8 mouse cellular contexts compared by ENCODE assay signal in genomic region chr4:141720761-141721523, GRCm38 (mm10). TPM values are rescaled to one million over a fixed set of nuclear protein-coding genes. Genes with fewer than 3 reads are reported as not detected.
DNase-seq lines count a peak whose midpoint lies in the region; ATAC-seq and TF ChIP-seq lines count a peak whose summit lies in the region.

No protein-coding gene starts in this region.

- no peaks in the 10 kb centered on the region for H3K27me3 ChIP-seq in myocyte (ENCODE audit: control insufficient read depth, insufficient read depth, insufficient read length)

- peaks cover 10% of the 10 kb centered on the region for H3K36me3 ChIP-seq in myocyte (ENCODE audit: control insufficient read depth, insufficient read depth)

- no peak for TF ChIP-seq CTCF in lung, adult 2 months (IDR thresholded peaks at IDR 0.05; ENCODE audit: insufficient read depth, low read length)

- H3K27ac ChIP-seq in brown adipose tissue, adult 24 weeks (replicated peaks; ENCODE audit: low read depth, low read length) = peak overlapping the region; percentile 75

- peaks cover 35% of the 10 kb centered on the region for H3K4me1 ChIP-seq in lung, adult 2 months (ENCODE audit: control insufficient read depth, insufficient read depth, low read length)
- H3K4me1 ChIP-seq in brown adipose tissue, adult 24 weeks (ENCODE audit: control insufficient read depth, insufficient read depth, insufficient read length, low read length) = peaks cover 13% of the 10 kb centered on the region; the same call in 1 of the 2 replicates

- H3K4me3 ChIP-seq in lung, adult 2 months (replicated peaks; ENCODE audit: extremely low read depth, low read depth, low read length) = peak overlapping the region; percentile 25
- peak overlapping the region; percentile 91 for H3K4me3 ChIP-seq in brown adipose tissue, adult 24 weeks (ENCODE audit: insufficient read depth, low read depth, low read length)
- peak overlapping the region; percentile 62 for H3K4me3 ChIP-seq in myocyte

- WGBS in lung, adult 2 months = 3% methylated on average over 6 of the region's 6 CpGs

- ATAC-seq in inflammation-experienced regulatory T-cells, adult 6 months = peak; percentile 46

- peak overlapping the region; percentile 94 for H3K4me2 ChIP-seq in myocyte (ENCODE audit: low read depth)

- H3ac ChIP-seq in myocyte (ENCODE audit: control insufficient read depth, insufficient read length) = no peak overlapping the region

- DNase-seq in lung, adult 2 months = no peak
- no peak for DNase-seq in lung, postnatal 4 days
- no peak for DNase-seq in yolk sac, embryonic 10.5 days (ENCODE audit: low spot score)
- no peak for DNase-seq in left cerebral cortex, adult 9 months (ENCODE audit: low spot score in 2 of 2)
- no peak for DNase-seq in testis, postnatal 14 days (ENCODE audit: low spot score)

- H3K79me2 ChIP-seq in myocyte (ENCODE audit: control insufficient read depth, insufficient read depth) = peaks cover 69% of the 10 kb centered on the region

- TF ChIP-seq POLR2A in lung, adult 2 months (IDR thresholded peaks at IDR 0.05; ENCODE audit: borderline replicate concordance, extremely low read depth, low read depth, low read length) = peak; percentile 17; the same call in 1 of the 2 replicates
- TF ChIP-seq POLR2A in myocyte (IDR thresholded peaks at IDR 0.05; ENCODE audit: insufficient read length, low read depth) = no peak

TF ChIP-seq in myocyte, 11 proteins besides CTCF, POLR2A, EP300 and RAD21:
- no peak for TF ChIP-seq TCF12 (IDR thresholded peaks at IDR 0.05; ENCODE audit: insufficient read depth, poor library complexity, severe bottlenecking)
- no peak for TF ChIP-seq MAX (IDR thresholded peaks at IDR 0.05; ENCODE audit: low read depth)
- no peak for TF ChIP-seq CEBPB (IDR thresholded peaks at IDR 0.05; ENCODE audit: insufficient read depth, poor library complexity, severe bottlenecking)
- no peak for TF ChIP-seq E2F4 (IDR thresholded peaks at IDR 0.05; ENCODE audit: insufficient read depth)
- no peak for TF ChIP-seq POLR2AphosphoS2 (IDR thresholded peaks at IDR 0.05; ENCODE audit: insufficient read length, low read depth)
- no peak for TF ChIP-seq MYOG (IDR thresholded peaks at IDR 0.05; ENCODE audit: control insufficient read depth in 1 of 3, insufficient read depth in 1 of 3, insufficient read length in 2 of 3, low read depth in 2 of 3)
- no peak for TF ChIP-seq TCF3 (IDR thresholded peaks at IDR 0.05; ENCODE audit: insufficient read length, low read depth)
- no peak for TF ChIP-seq MYOD1 (IDR thresholded peaks at IDR 0.05; ENCODE audit: control insufficient read depth in 1 of 3, insufficient read length in 2 of 3, low read depth in 2 of 3)
- no peak for TF ChIP-seq USF1 (IDR thresholded peaks at IDR 0.05; ENCODE audit: low read depth)
- no peak for TF ChIP-seq REST (IDR thresholded peaks at IDR 0.05; ENCODE audit: insufficient read depth, insufficient read length)
- TF ChIP-seq SRF (IDR thresholded peaks at IDR 0.05; ENCODE audit: control insufficient read depth, insufficient read length, low read depth) = no peak

RNA-seq across cellular contexts. Expression of gene Ddi2, which starts 2.3 kb away (rescaled TPM):
- polyA plus RNA-seq in lung, adult 2 months (2012; rRNA removed) = 19.7 and 20.2 TPM in 2 replicates
- polyA plus RNA-seq in brown adipose tissue, adult 24 weeks (2012; ENCODE audit: insufficient read depth, insufficient read length, missing spikeins) = 9.4 and 12.3 TPM in 2 replicates
- 10 to 100 TPM; 14.6 to 17.1 (median 16.9) TPM for polyA plus RNA-seq in inflammation-experienced regulatory T-cells, adult 6 months (2017; shearing (Covaris generic))
- polyA plus RNA-seq in myocyte (2012; fragmentation: generic; extraction: Trizol) = 10.6 TPM

RNA-seq across cellular contexts. Expression of gene Agmat, which starts 25.5 kb away (rescaled TPM):
- 0.15 and 0.28 TPM in 2 replicates for polyA plus RNA-seq in lung, adult 2 months (2012; rRNA removed)
- polyA plus RNA-seq in brown adipose tissue, adult 24 weeks (2012; ENCODE audit: insufficient read depth, insufficient read length, missing spikeins) = not detected in 2 replicates
- not detected for polyA plus RNA-seq in inflammation-experienced regulatory T-cells, adult 6 months (2017; shearing (Covaris generic))
- 0.72 TPM for polyA plus RNA-seq in myocyte (2012; fragmentation: generic; extraction: Trizol)

RNA-seq across cellular contexts. Expression of gene Rsc1a1, which starts 35.5 kb away (rescaled TPM):
- 9.0 and 14.1 TPM in 2 replicates for polyA plus RNA-seq in lung, adult 2 months (2012; rRNA removed)
- 3.0 TPM in 1 of 2 replicates, not detected in the other for polyA plus RNA-seq in brown adipose tissue, adult 24 weeks (2012; ENCODE audit: insufficient read depth, insufficient read length, missing spikeins)
- polyA plus RNA-seq in inflammation-experienced regulatory T-cells, adult 6 months (2017; shearing (Covaris generic)) = not detected
- polyA plus RNA-seq in myocyte (2012; fragmentation: generic; extraction: Trizol) = 5.8 TPM

RNA-seq across cellular contexts. Expression of gene Plekhm2, which starts 56.2 kb away (rescaled TPM):
- 45.7 and 52.3 TPM in 2 replicates for polyA plus RNA-seq in lung, adult 2 months (2012; rRNA removed)
- 8.8 and 12.9 TPM in 2 replicates for polyA plus RNA-seq in brown adipose tissue, adult 24 weeks (2012; ENCODE audit: insufficient read depth, insufficient read length, missing spikeins)
- 1 to 10 TPM; 3.6 to 4.5 (median 4.2) TPM for polyA plus RNA-seq in inflammation-experienced regulatory T-cells, adult 6 months (2017; shearing (Covaris generic))
- 20.4 TPM for polyA plus RNA-seq in myocyte (2012; fragmentation: generic; extraction: Trizol)

Comparison
In these comparisons a context has a peak if more than half of its experiments do, and no peak if none do; other contexts are left out.
1. H3K4me3 ChIP-seq: peak in every context shown above with its lines; median percentile 91 in brown adipose tissue, adult 24 weeks; 62 in myocyte; 25 in lung, adult 2 months.